Mouse (Mus musculus): ENCODE results near the gene Zfyve27.

DNA sequence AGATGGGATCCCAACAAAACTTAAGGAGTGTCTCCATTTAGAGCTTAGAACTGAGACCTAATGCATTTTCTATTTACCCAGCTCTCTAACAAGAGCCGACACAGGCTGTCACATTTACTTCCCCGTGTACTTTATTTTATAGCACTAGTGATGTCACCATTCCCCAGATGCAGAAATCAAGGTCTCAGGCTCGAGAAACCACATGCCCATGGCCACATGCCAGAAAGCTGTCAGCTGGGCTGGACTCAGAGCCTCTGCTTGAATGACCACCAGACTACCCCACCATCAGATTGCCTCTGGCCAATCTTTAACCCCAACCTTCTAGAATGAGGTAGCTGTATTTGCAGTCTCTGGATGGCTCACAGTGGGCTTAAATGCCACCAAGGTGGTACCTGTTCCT is 79.7 kb downstream of the Zfyve27 start:
- no peak for TF ChIP-seq CTCF (IDR thresholded peaks at IDR 0.05; ENCODE audit: control insufficient read depth, insufficient read depth, low read length)
- TF ChIP-seq POLR2A (IDR thresholded peaks at IDR 0.05; ENCODE audit: borderline replicate concordance, control insufficient read depth, low read depth, low read length), result no peak
